10 mouse cellular contexts compared by ENCODE assay signal in the genomic region with DNA sequence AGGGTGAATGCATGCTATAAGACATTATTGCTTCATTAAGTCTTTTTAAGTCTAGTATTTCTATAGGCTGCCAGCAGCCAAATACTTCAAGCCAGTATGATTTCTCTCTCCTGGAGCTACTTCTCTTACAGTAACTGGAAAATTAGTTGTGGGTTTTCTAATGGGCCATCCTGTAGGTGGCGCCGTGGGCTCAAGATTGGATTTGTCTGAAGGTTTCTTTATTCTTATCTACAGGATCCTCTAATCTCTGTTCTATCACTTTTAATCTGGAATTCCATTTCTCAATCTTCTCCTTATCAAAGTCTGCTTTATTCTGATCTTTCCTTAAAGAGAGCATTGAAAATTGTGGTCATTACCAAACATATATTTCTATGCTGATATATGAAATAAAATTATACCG. TPM values are rescaled to one million over a fixed set of nuclear protein-coding genes. Genes with fewer than 3 reads are reported as not detected.
DNase-seq lines count a peak whose midpoint lies in the region; ATAC-seq and TF ChIP-seq lines count a peak whose summit lies in the region.
"Had no signal": no experiment of that assay in that cellular context is flagged by ENCODE, and none has a peak within 500 bp of the region (broad histone marks: within the 10 kb centered on the region; RNA-seq: fewer than 3 reads in every experiment).

No protein-coding gene starts in this region.

- ATAC-seq in kidney, embryonic 14.5 days (ENCODE audit: low FRiP score, low TSS enrichment) = no peak
- ATAC-seq in embryonic facial prominence, embryonic 11.5 days (replicated peaks; ENCODE audit: insufficient number of reproducible peaks, low FRiP score, low TSS enrichment, low read depth) = no peak
- no peak for ATAC-seq in inflammation-experienced regulatory T-cells, adult 6 months

- intact Hi-C loops in left cerebral cortex, adult 2 months (cut with DNase I) = loop anchor here (1.0 to 2.0 kb wide), 2 partner anchors 47 to 224 kb away; no protein-coding TSS in a partner anchor

- H3K9ac ChIP-seq in kidney, embryonic 14.5 days (ENCODE audit: low read depth, low read length) = no peak overlapping the region
- no peak overlapping the region for H3K9ac ChIP-seq in ES-E14 (ENCODE audit: insufficient read depth, low read depth, low read length, poor library complexity, severe bottlenecking)
- H3K9ac ChIP-seq in embryonic facial prominence, embryonic 11.5 days (replicated peaks; ENCODE audit: low read length) = no peak overlapping the region
- H3K9ac ChIP-seq: limb, embryonic 15.5 days had no signal

- no peaks in the 10 kb centered on the region for H3K27me3 ChIP-seq in kidney, adult 2 months (replicated peaks; ENCODE audit: control insufficient read depth, insufficient read depth, low read length)
- H3K27me3 ChIP-seq in kidney, embryonic 14.5 days (ENCODE audit: control insufficient read depth, insufficient read depth, low read length) = no peaks in the 10 kb centered on the region
- no peaks in the 10 kb centered on the region for H3K27me3 ChIP-seq in embryonic facial prominence, embryonic 11.5 days (ENCODE audit: control insufficient read depth, insufficient read depth, low read length)
- H3K27me3 ChIP-seq: limb, embryonic 15.5 days had no signal

- H3K27ac ChIP-seq in kidney, adult 2 months (ENCODE audit: insufficient read depth, low read depth, low read length) = no peak overlapping the region
- H3K27ac ChIP-seq in kidney, embryonic 14.5 days (ENCODE audit: low read depth, low read length) = no peak overlapping the region
- H3K27ac ChIP-seq in ES-E14 (ENCODE audit: insufficient read depth, low read depth, low read length, poor library complexity, severe bottlenecking) = no peak overlapping the region
- H3K27ac ChIP-seq in embryonic facial prominence, embryonic 11.5 days (replicated peaks; ENCODE audit: low read depth, low read length) = no peak overlapping the region
- H3K27ac ChIP-seq in left cerebral cortex, adult 2 months = no peak overlapping the region
- H3K27ac ChIP-seq: limb, embryonic 15.5 days had no signal

- no peaks in the 10 kb centered on the region for H3K4me1 ChIP-seq in kidney, adult 2 months (ENCODE audit: control insufficient read depth, insufficient read depth, low read length)
- H3K4me1 ChIP-seq in kidney, embryonic 14.5 days (ENCODE audit: control insufficient read depth, insufficient read depth, low read length) = no peaks in the 10 kb centered on the region
- H3K4me1 ChIP-seq in ES-E14 (ENCODE audit: control insufficient read depth in 2 of 2, insufficient read depth in 2 of 2, low read length in 2 of 2, poor library complexity in 1 of 2) = peaks cover 0 to 3% of the 10 kb centered on the region in 2 experiments; a peak in 1 of 4 replicates
- no peaks in the 10 kb centered on the region for H3K4me1 ChIP-seq in embryonic facial prominence, embryonic 11.5 days (ENCODE audit: control insufficient read depth, insufficient read depth, low read length)

- no peaks in the 10 kb centered on the region for H3K9me3 ChIP-seq in kidney, embryonic 14.5 days (ENCODE audit: control insufficient read depth, low read length)
- no peaks in the 10 kb centered on the region for H3K9me3 ChIP-seq in ES-E14 (ENCODE audit: control insufficient read depth, insufficient read depth, low read depth, low read length)
- no peaks in the 10 kb centered on the region for H3K9me3 ChIP-seq in embryonic facial prominence, embryonic 11.5 days (replicated peaks; ENCODE audit: control insufficient read depth, low read length)
- H3K9me3 ChIP-seq: limb, embryonic 15.5 days had no signal

- no peak overlapping the region for H3K4me3 ChIP-seq in kidney, adult 2 months (ENCODE audit: insufficient read depth, low read depth, low read length)
- no peak overlapping the region for H3K4me3 ChIP-seq in kidney, embryonic 14.5 days (ENCODE audit: low read length)
- no peak overlapping the region for H3K4me3 ChIP-seq in ES-E14 (ENCODE audit: insufficient read depth in 1 of 2, low read depth in 1 of 2, low read length in 2 of 2, poor library complexity in 1 of 2, severe bottlenecking in 1 of 2)
- no peak overlapping the region for H3K4me3 ChIP-seq in embryonic facial prominence, embryonic 11.5 days (ENCODE audit: low read depth, low read length)
- H3K4me3 ChIP-seq in left cerebral cortex, adult 2 months = no peak overlapping the region
- H3K4me3 ChIP-seq: erythroblast, embryonic 14.5 days; limb, embryonic 15.5 days had no signal

- in situ Hi-C loops in ES-E14 (cut with MboI; ENCODE audit: low sequenced_read_pairs in 2 of 2, unreplicated experiment in 2 of 2) = no loop called here

- no peaks in the 10 kb centered on the region for H3K36me3 ChIP-seq in kidney, adult 2 months (ENCODE audit: control insufficient read depth, insufficient read depth, low read length)
- no peaks in the 10 kb centered on the region for H3K36me3 ChIP-seq in kidney, embryonic 14.5 days (ENCODE audit: control insufficient read depth, insufficient read depth, low read length)
- H3K36me3 ChIP-seq in ES-E14 (ENCODE audit: control insufficient read depth, insufficient read depth, low read length, poor library complexity, severe bottlenecking) = no peaks in the 10 kb centered on the region
- no peaks in the 10 kb centered on the region for H3K36me3 ChIP-seq in embryonic facial prominence, embryonic 11.5 days (replicated peaks; ENCODE audit: control insufficient read depth, insufficient read depth, low read depth, low read length)
- H3K36me3 ChIP-seq: limb, embryonic 15.5 days had no signal

- WGBS in kidney, adult 2 months = 34% methylated on average over 3 of the region's 3 CpGs
- WGBS in kidney, embryonic 14.5 days = 34% methylated on average over 3 of the region's 3 CpGs
- WGBS in embryonic facial prominence, embryonic 11.5 days = 32% methylated on average over 3 of the region's 3 CpGs

- TF ChIP-seq CTCF in kidney, adult 2 months (conservative IDR thresholded peaks at IDR 0.05; ENCODE audit: insufficient read depth, insufficient read length, low read depth, low read length) = peak; percentile 50
- peak; percentile 78 for TF ChIP-seq CTCF in left cerebral cortex, adult 2 months (IDR thresholded peaks at IDR 0.05)

- TF ChIP-seq POLR2A in kidney, adult 2 months (IDR thresholded peaks at IDR 0.05; ENCODE audit: low read depth, low read length) = no peak

- peak; percentile 47 for DNase-seq in kidney, adult 2 months
- DNase-seq in ES-E14 (ENCODE audit: low read depth, low spot score) = peak; percentile 43
- DNase-seq in adrenal gland, postnatal 10 days = peak; percentile 60
- peak; percentile 72 for DNase-seq in embryonic facial prominence, embryonic 11.5 days (ENCODE audit: low spot score)
- DNase-seq in left cerebral cortex, adult 2 months (ENCODE audit: extremely low spot score in 1 of 2, low spot score in 2 of 2) = no peak
- DNase-seq in right cerebral cortex, postnatal 14 days = peak; percentile 52

- no peak overlapping the region for H3K4me2 ChIP-seq in kidney, embryonic 14.5 days (replicated peaks; ENCODE audit: low read depth, low read length)
- no peak overlapping the region for H3K4me2 ChIP-seq in embryonic facial prominence, embryonic 11.5 days (ENCODE audit: low read depth, low read length)
- H3K4me2 ChIP-seq: limb, embryonic 15.5 days had no signal

TF ChIP-seq in ES-E14, 5 proteins besides CTCF, POLR2A, EP300 and RAD21:
- TF ChIP-seq HCFC1 (IDR thresholded peaks at IDR 0.05; ENCODE audit: borderline replicate concordance, insufficient read depth, low read length) (no peak), ZC3H11A (IDR thresholded peaks at IDR 0.05; ENCODE audit: borderline replicate concordance, low read depth, low read length) (peak; percentile 47; the same call in 1 of the 2 replicates)

RNA-seq across cellular contexts. Expression of gene Trcg1, which starts 27.0 kb away (rescaled TPM):
- not detected in 2 replicates for polyA plus RNA-seq in kidney, adult 2 months (2012; rRNA removed)
- not detected in 2 replicates for polyA plus RNA-seq in kidney, embryonic 14.5 days (2014; fragmentation: Nextera tagmentation; extraction: Ambion mirVana)
- not detected in 2 replicates for total RNA-seq in ES-E14 (2012; rRNA removed)
- not detected for total RNA-seq in adrenal gland, postnatal 10 days (2021)
- polyA plus RNA-seq in embryonic facial prominence, embryonic 11.5 days (2014; fragmentation: Nextera tagmentation; extraction: Ambion mirVana) = not detected in 2 replicates
- not detected for total RNA-seq in left cerebral cortex, adult 2 months (2021)
- not detected for polyA plus RNA-seq in inflammation-experienced regulatory T-cells, adult 6 months (2017; shearing (Covaris generic))
- polyA plus RNA-seq: erythroblast, embryonic 14.5 days; limb, embryonic 15.5 days had no signal

RNA-seq across cellular contexts. Expression of gene Commd4, which starts 51.2 kb away (rescaled TPM):
- polyA plus RNA-seq in kidney, adult 2 months (2012; rRNA removed) = 133 and 159 TPM in 2 replicates
- 99.0 and 137 TPM in 2 replicates for polyA plus RNA-seq in kidney, embryonic 14.5 days (2014; fragmentation: Nextera tagmentation; extraction: Ambion mirVana)
- 116 and 173 TPM in 2 replicates for total RNA-seq in ES-E14 (2012; rRNA removed)
- 10 to 100 TPM; 48.8 to 57.6 TPM for total RNA-seq in adrenal gland, postnatal 10 days (2021)
- polyA plus RNA-seq in embryonic facial prominence, embryonic 11.5 days (2014; fragmentation: Nextera tagmentation; extraction: Ambion mirVana) = 70.8 and 78.2 TPM in 2 replicates
- 10 to 100 TPM; 84.1 to 93.1 TPM for total RNA-seq in left cerebral cortex, adult 2 months (2021)
- polyA plus RNA-seq in inflammation-experienced regulatory T-cells, adult 6 months (2017; shearing (Covaris generic)) = 100 to 1,000 TPM; 205 to 374 (median 278) TPM

RNA-seq across cellular contexts. Expression of gene 1700017B05Rik, which starts 53.1 kb away (rescaled TPM):
- 9.5 TPM in 2 replicates for polyA plus RNA-seq in kidney, adult 2 months (2012; rRNA removed)
- 21.5 and 27.8 TPM in 2 replicates for polyA plus RNA-seq in kidney, embryonic 14.5 days (2014; fragmentation: Nextera tagmentation; extraction: Ambion mirVana)
- total RNA-seq in ES-E14 (2012; rRNA removed) = 21.8 and 35.6 TPM in 2 replicates
- 10 to 100 TPM; 38.2 to 40.2 TPM for total RNA-seq in adrenal gland, postnatal 10 days (2021)
- 11.9 and 14.0 TPM in 2 replicates for polyA plus RNA-seq in embryonic facial prominence, embryonic 11.5 days (2014; fragmentation: Nextera tagmentation; extraction: Ambion mirVana)
- 10 to 100 TPM; 18.5 to 20.1 TPM for total RNA-seq in left cerebral cortex, adult 2 months (2021)
- polyA plus RNA-seq in inflammation-experienced regulatory T-cells, adult 6 months (2017; shearing (Covaris generic)) = 10 to 100 TPM; 15.1 to 27.5 (median 19.5) TPM

Comparison
In these comparisons a context has a peak if more than half of its experiments do, and no peak if none do; other contexts are left out.
1. DNase-seq: peak in kidney, adult 2 months (single experiment), ES-E14 (single experiment), adrenal gland, postnatal 10 days (single experiment), embryonic facial prominence, embryonic 11.5 days (single experiment) and right cerebral cortex, postnatal 14 days (single experiment); none in left cerebral cortex, adult 2 months (0 of 2).